Mouse (Mus musculus): ENCODE measurements around the gene Agk. TPM values are rescaled to one million over a fixed set of nuclear protein-coding genes. Genes with fewer than 3 reads are reported as not detected.

Agk gene
- total and polyA plus RNA-seq, 3 experiments, result 29.7 to 29.9 TPM; not detected in 1

- H3K36me3 ChIP-seq (ENCODE audit: control insufficient read depth in 1 of 2, insufficient read depth in 2 of 2, low read length in 2 of 2), result peaks cover 0 to 10% of the 10 kb centered on the region in 2 experiments; a peak in 3 of 4 replicates
- no peaks in the 10 kb centered on the region for H3K9me3 ChIP-seq (replicated peaks; ENCODE audit: insufficient read depth, low read length)
- H3K9ac ChIP-seq (ENCODE audit: control insufficient read depth, low read depth, low read length, poor library complexity, severe bottlenecking), result no peak overlapping the region
- peaks cover 3 to 7% of the 10 kb centered on the region in 2 experiments for H3K4me1 ChIP-seq (ENCODE audit: control insufficient read depth in 1 of 2, insufficient read depth in 2 of 2, low read length in 2 of 2)
- H3K79me2 ChIP-seq (ENCODE audit: control insufficient read depth, insufficient read depth, low read length, poor library complexity), result no peaks in the 10 kb centered on the region
- no peak overlapping the region for H3K27ac ChIP-seq (ENCODE audit: control insufficient read depth, low read depth, low read length)
- H3K27me3 ChIP-seq (ENCODE audit: control insufficient read depth in 1 of 2, insufficient read depth in 2 of 2, low read length in 2 of 2), result no peaks in the 10 kb centered on the region
- no peak for TF ChIP-seq USF2 (IDR thresholded peaks at IDR 0.05; ENCODE audit: borderline replicate concordance in 1 of 2, insufficient read depth in 1 of 2, low read depth in 1 of 2, low read length in 2 of 2)
- TF ChIP-seq MEF2A (IDR thresholded peaks at IDR 0.05; ENCODE audit: extremely low read depth, insufficient replicate concordance, low read depth, low read length, poor library complexity, severe bottlenecking), result no peak
- TF ChIP-seq ELF1 (IDR thresholded peaks at IDR 0.05; ENCODE audit: low read depth, low read length), result no peak
- TF ChIP-seq ZNF384 (IDR thresholded peaks at IDR 0.05; ENCODE audit: low read depth, low read length), result no peak
- no peak for TF ChIP-seq KAT2A (conservative IDR thresholded peaks at IDR 0.05; ENCODE audit: low read depth, low read length)
- TF ChIP-seq TCF12 (IDR thresholded peaks at IDR 0.05; ENCODE audit: low read depth, low read length), result no peak
- TF ChIP-seq ZKSCAN1 (IDR thresholded peaks at IDR 0.05; ENCODE audit: low read depth, low read length), result no peak
- TF ChIP-seq MAZ (IDR thresholded peaks at IDR 0.05; ENCODE audit: low read depth, low read length), result no peak
- no peak for TF ChIP-seq POLR2A (IDR thresholded peaks at IDR 0.05; ENCODE audit: control insufficient read depth in 1 of 2, insufficient read depth in 1 of 2, low read depth in 1 of 2, low read length in 2 of 2, poor library complexity in 1 of 2)
- DNase-seq (ENCODE audit: low read depth, low spot score), result no peak
- no peak overlapping the region for H3K4me3 ChIP-seq (ENCODE audit: control insufficient read depth in 1 of 2, insufficient read depth in 1 of 2, low read depth in 2 of 2, low read length in 2 of 2)
Measured at GRCm38 (mm10) chr6:40390975-40391374, 66.0 kb downstream of the Agk start.

DNA sequence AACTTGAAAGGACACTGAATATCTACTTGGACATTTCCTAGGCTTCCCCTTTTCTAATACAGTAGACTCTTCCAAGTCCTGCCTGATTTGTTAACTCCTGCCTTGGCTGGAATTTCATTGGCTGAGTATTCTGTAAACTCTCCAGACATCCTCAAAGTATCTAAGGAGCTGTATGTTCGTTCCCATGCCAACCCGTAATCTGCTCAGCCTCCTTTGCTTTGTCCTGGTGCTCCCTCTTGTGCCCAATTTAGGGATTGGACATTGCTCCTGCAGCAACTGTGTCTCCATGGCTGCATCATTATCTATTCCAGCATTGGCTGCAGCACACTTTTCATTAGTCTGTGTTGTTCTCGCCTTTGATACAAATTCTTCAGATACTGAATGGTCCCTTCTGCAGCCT is 68.2 kb downstream of the Agk start:
- H3K79me2 ChIP-seq (ENCODE audit: control insufficient read depth, insufficient read depth, low read length, poor library complexity), result no peaks in the 10 kb centered on the region
- H3K27me3 ChIP-seq (ENCODE audit: control insufficient read depth in 1 of 2, insufficient read depth in 2 of 2, low read length in 2 of 2), result no peaks in the 10 kb centered on the region
- H3K27ac ChIP-seq (ENCODE audit: control insufficient read depth, low read depth, low read length), result no peak overlapping the region
- H3K4me1 ChIP-seq (ENCODE audit: control insufficient read depth in 1 of 2, insufficient read depth in 2 of 2, low read length in 2 of 2), result peaks cover 3 to 6% of the 10 kb centered on the region in 2 experiments
- H3K9me3 ChIP-seq (replicated peaks; ENCODE audit: insufficient read depth, low read length), result no peaks in the 10 kb centered on the region
- H3K9ac ChIP-seq (ENCODE audit: control insufficient read depth, low read depth, low read length, poor library complexity, severe bottlenecking), result no peak overlapping the region
- H3K4me3 ChIP-seq (ENCODE audit: control insufficient read depth in 1 of 2, insufficient read depth in 1 of 2, low read depth in 2 of 2, low read length in 2 of 2), result no peak overlapping the region
- peak; percentile 64 for DNase-seq (ENCODE audit: low read depth, low spot score)
- peaks cover 0 to 9% of the 10 kb centered on the region in 2 experiments for H3K36me3 ChIP-seq (ENCODE audit: control insufficient read depth in 1 of 2, insufficient read depth in 2 of 2, low read length in 2 of 2)
- TF ChIP-seq ZMIZ1 (IDR thresholded peaks at IDR 0.05; ENCODE audit: low read depth, low read length) (no peak), RAD21 (IDR thresholded peaks at IDR 0.05; ENCODE audit: low read depth, low read length) (peak; percentile 58), CTCF (IDR thresholded peaks at IDR 0.05 in 2 of 3, conservative IDR thresholded peaks at IDR 0.05 in 1 of 3; ENCODE audit: control insufficient read depth in 1 of 3, insufficient read depth in 1 of 3, low read depth in 2 of 3, low read length in 3 of 3, poor library complexity in 1 of 3, severe bottlenecking in 1 of 3) (peak; percentile 47 to 71 (median 51); a peak in 5 of 6 replicates), RCOR1 (IDR thresholded peaks at IDR 0.05; ENCODE audit: low read depth, low read length) (no peak), NRF1 (IDR thresholded peaks at IDR 0.05; ENCODE audit: insufficient read depth, low read depth, low read length, poor library complexity, severe bottlenecking) (no peak), MYC (IDR thresholded peaks at IDR 0.05; ENCODE audit: low read depth, low read length) (no peak), JUND (IDR thresholded peaks at IDR 0.05; ENCODE audit: low read depth, low read length) (no peak), ELF1 (IDR thresholded peaks at IDR 0.05; ENCODE audit: low read depth, low read length) (no peak), E2F4 (IDR thresholded peaks at IDR 0.05; ENCODE audit: borderline replicate concordance, low read depth, low read length) (no peak), SMC3 (IDR thresholded peaks at IDR 0.05; ENCODE audit: low read depth, low read length) (peak; percentile 50), GATA1 (IDR thresholded peaks at IDR 0.05; ENCODE audit: low read depth, low read length) (no peak)
